Mouse (Mus musculus) monocyte, adult 5-6 weeks (primary cell): ENCODE results near the gene Stat3. TPM values are rescaled to one million over a fixed set of nuclear protein-coding genes. Genes with fewer than 3 reads are reported as not detected.

Source experiments
- ATAC-seq: fragments of 153-309, 156-312 bp; replicated peaks from 2 replicates; pipeline ENCODE4 v1.8.0; 2017; ENCODE audit warnings: mild to moderate bottlenecking; ENCODE audit not compliant: low TSS enrichment, insufficient number of reproducible peaks, severe bottlenecking, poor library complexity, low FRiP score
- total RNA-seq: library from RNA; stranded (forward); fragments of 200-1000, 200-491, 200-594 nt; gene quantifications from 3 replicates; pipeline ENCODE4 v1.2.3, GENCODE M21; 2017

Gene Stat3
- 328 to 413 TPM (median 368 TPM) in 3 replicates for total RNA-seq

DNA sequence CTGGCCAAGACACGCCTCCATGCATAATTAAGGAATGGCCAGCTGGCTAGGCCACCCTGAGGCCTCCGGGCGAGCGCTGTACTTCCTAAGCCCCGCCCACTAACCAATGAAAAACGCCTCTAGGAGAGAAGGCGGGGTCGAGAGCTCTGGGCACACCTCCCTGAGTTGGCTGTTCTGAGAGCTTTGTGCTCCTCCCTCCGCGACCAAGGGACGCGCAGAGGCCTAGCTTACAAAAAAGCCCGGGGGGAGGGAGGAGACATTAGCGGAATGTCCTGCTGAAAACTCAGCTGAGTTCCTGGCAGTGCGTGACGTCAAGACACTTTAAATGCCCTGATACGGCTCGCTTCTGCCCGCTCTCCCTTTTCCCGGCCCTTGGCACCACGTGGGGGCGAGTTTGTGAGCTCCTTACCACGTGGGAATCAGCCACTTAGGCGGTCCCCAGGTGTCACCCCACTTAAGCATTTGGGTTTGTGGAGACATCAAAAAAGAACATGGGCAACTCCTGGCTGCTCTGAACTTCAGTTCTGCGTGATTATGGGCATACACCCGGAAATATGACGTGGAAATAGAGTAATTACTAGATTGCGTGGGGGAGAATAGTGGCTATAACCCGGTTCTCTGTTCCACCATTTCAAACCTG is at the start of gene Stat3:
TSS of gene Stat3 (minus strand) at position 29 of the 640 bp plus-strand sequence.
- peak; percentile 89 for ATAC-seq

DNA sequence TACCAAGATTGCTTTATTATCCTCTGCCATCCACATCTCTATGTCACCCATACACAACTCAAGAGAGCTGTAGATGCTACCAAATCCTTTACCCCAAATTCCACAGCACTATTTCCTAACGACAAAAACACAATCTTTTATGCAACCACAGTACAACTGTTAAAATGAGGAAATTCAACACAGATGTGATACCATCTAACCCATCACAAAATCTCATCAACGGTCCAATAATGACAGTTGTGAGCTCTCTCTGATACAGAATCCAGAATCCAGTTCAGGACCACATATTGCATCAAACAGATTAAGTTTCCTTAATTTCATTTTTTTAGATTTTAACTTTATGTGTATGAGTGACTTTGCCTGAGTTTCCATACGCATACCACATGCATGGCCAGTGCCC is 49.3 kb upstream of the Stat3 start:
- ATAC-seq, result no peak

- no peak for ATAC-seq
These were observed 46.3 kb upstream of the Stat3 start for GRCm38 (mm10) chr11:100985607-100986006.

DNA sequence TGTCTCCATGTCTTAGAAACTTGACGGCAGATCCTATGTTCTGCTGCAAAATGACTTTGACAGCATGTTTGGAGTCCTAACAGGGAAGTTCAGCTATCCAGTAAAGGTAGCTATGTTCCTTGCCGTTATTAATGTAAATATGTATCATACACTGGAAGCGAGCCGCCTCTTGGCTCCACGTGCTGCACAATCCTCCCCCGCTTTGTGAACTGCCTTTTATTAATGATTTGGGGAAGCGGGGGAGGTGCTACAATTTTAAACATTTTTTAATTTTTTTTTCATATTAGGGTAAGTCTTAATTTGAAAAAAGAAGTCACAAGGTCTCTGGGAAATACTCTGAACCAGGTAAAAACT is 44.4 kb upstream of the Stat3 start:
- no peak for ATAC-seq

DNA sequence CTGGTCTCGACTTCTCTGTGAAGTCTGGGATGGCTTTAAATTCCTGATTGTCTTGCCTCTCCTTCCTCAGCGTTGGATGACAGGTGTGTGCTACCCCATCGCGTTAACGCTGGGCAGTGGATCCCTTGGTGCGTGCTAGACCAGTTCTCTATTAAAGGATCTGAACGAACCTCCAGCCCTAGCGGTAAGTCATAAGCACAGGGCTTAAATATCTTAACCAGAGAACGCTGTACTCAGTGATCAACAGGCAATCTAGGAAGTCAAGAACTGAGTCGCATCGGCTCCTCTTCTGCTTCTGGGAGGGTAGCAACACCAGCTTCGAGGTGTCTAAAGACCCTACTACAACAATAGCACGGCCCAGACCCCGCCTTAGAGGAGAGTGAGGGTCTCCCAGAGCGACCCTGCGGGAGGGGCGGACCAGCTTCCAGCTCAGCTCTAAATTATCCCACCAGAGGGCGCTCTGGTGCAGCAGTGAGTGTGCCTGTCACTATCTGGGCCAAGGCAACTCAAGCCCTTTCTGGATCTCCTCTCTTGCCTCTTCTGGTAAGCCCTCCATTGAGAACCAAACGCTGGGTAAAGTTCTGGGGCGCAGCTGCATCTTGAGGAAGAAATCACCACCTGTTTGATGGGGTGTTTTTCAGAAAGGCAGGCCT is 43.9 kb upstream of the Stat3 start:
- peak; percentile 92 for ATAC-seq

DNA sequence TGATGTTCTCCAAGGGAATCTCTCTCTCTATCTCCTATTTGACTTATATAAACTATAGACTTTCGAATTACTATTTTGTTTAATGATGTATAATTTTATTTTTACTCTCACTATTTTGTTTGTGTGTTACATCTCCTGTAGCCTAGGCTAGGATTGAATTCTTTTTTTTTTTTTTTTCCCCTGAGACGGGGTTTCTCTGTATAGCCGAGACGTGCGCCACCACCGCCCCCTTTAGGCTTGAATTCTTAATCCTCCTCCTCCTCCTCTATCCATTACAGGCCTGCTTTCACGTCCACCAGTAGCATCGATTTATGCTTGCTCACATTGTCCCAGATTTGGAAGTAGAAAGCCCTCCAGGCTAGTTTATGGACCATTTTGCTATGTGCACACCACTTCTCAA is 42.7 kb upstream of the Stat3 start:
- no peak for ATAC-seq

GRCm38 (mm10) chr11:100981236-100981635 is 41.9 kb upstream of the Stat3 start:
- ATAC-seq, result no peak

GRCm38 (mm10) chr11:100980438-100980837 is 41.1 kb upstream of the Stat3 start:
- no peak for ATAC-seq

DNA sequence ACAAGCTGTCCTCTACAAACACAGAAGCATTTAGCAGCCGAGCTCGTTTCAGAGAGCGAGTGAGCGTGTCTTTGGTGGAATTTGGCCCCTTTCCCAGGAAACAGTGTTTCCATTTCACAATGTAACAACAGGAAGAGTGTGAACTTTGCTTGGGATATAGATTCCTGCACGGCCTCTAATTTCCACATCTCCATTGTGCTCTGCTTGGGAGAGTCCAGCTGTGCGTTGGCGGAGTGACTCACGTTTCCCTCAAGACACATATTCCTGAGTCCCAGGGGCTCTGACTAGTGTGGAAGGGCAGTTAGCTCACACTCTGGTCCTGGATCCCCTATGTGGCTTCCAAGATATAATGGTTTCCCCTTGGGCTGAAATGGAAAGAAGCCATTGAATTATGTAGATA is 40.5 kb upstream of the Stat3 start:
- ATAC-seq, result no peak

DNA sequence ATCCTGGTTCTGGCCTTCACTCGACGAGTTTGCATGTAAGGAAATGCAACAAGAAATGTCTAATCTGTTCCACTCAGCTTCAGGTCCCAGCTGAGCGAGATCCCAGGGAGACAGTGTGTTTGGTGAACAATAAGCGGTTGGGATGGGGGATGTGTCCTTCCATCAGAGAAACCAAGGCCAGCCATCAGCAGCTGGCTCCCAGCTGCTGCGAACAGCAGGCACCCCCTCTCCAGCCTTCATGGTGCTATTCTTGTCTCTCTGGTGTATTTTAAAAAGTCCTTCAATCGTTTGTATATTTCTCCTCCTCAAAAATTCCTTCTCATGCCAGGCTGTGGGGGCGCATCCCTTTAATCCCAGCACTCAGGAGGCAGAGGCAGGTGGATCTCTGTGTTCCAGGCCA is 35.9 kb upstream of the Stat3 start:
- no peak for ATAC-seq

- ATAC-seq, result no peak
These were observed 35.1 kb upstream of the Stat3 start for GRCm38 (mm10) chr11:100974381-100974970.

DNA sequence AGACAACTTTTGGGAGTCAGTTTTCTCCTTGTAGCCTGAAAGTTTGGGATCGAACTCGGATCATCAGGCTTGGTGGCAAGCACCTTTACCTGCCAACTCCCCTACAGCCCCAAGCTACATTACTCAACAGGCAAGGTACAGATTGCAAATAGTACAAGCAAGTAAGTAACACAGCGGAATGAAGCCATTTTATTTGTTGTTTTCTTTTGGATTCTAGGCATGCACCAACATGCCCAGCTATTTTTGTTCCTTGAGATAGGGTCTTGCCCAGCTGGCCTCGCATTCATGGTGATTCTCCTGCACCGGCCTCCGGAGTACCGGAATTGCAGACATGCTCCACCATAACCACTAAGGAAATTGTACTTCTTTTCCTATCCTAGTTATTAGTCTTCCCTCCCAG is 33.9 kb upstream of the Stat3 start:
- no peak for ATAC-seq

GRCm38 (mm10) chr11:100971455-100971854 is 32.1 kb upstream of the Stat3 start:
- ATAC-seq, result no peak

GRCm38 (mm10) chr11:100970557-100970937 is 31.2 kb upstream of the Stat3 start, which contains the start of gene Cavin1:
Gene Cavin1, minus strand, starts transcription at chr11:100970887.
- no peak for ATAC-seq

DNA sequence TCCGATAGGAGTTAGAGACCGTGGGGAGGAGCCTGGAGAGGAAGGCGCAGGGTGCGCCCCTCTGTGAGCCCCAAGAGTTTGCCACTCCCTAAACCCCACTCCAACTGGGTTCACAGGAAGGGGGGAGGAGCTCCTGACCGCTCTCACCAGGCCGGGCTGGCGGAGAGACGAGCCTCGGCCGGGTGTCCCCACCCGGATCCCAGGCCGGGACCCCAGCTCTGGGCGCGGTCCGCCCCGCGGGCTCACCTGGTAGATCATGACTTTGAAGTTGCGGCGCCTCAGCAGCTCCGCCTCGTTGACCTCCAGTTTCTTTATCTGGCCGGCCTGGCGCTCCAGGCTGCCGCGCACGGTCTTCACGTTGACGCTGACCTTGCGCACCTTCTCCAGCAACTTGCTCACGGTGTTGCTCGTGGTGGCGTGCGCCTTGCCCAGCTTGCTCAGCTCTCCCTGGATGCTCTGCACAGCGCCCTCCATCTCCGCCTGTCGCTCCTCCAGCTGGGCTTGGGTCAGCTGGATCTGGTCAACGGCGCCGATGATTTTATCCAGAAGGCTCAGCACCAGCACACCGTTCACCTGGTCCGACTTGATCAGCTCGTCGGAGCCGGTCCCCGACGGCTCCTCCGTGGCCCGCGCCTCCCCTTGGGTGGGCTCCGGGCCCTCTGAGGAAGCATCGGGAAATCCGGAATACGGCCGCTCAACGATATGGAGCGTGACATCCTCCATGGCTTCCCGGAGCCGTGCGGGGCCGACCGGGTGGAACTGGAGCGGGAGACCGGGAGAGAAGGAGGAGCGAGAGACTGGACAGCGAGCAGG is 30.6 kb upstream of the Stat3 start:
- 0 out of 2 replicates have a peak, but pooled peaks have one; percentile 13 for ATAC-seq

DNA sequence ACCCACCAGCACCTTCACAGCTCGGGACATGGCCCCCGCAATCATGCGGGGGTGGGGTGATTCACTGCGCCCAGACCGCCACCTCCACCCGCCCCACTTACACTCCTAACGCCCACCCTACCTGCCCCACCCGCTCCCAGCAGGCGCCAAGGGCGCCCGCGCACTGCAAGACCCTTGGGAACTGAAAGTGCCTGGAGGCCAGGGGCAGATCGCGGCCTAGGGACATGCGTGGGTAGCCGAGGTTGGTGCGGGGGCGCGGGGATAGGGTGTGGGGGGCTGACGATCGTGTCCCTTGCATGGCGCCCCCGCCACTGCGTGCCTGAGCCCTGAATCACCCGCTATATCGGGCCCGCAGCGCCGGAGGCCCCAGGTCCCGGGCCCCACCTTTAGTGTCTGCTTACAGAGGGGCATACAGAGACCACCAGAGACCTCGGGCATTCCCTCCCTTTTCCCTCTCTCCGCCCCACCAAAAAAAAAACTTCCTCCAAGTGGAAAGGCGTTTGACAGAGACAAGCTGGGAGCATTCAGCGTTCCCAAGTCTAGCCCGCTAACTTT is 29.9 kb upstream of the Stat3 start:
- ATAC-seq, result no peak

- no peak for ATAC-seq
These were observed 29.2 kb upstream of the Stat3 start for GRCm38 (mm10) chr11:100968501-100968900.

- no peak for ATAC-seq
These were observed 28.6 kb upstream of the Stat3 start for GRCm38 (mm10) chr11:100967881-100968420.

DNA sequence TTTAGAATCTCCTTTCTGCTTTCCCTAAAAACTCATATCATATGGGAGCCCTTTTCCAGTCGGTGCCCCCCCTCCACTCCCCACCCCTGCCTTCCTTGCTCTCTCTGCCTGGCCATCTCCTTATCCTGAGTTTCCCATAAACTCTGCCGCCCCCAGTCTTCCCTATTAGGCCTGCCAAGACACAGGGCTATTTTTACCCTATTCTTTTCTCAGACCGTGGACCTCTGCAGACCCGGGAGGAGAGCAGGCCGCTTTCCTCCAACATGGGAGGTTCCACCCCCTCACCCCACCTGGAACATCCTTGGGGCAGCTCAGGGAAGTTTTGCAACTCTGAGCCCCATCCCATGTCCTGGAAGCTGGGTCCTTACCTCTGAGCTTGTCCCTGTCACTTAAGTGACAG is 28.0 kb upstream of the Stat3 start:
- no peak for ATAC-seq
